Comparison of ENCODE assay signal across 7 mouse cellular contexts in genomic region chr15:89548837-89549236, GRCm38 (mm10). TPM values are rescaled to one million over a fixed set of nuclear protein-coding genes. Genes with fewer than 3 reads are reported as not detected.
DNase-seq lines count a peak whose midpoint lies in the region; ATAC-seq and TF ChIP-seq lines count a peak whose summit lies in the region.

No protein-coding gene starts in this region.

- no peaks in the 10 kb centered on the region for H3K36me3 ChIP-seq in intestine, embryonic 16.5 days (ENCODE audit: control insufficient read depth, insufficient read depth, low read length)

- no peaks in the 10 kb centered on the region for H3K9me3 ChIP-seq in intestine, embryonic 16.5 days (ENCODE audit: control insufficient read depth, low read length)

- no peak for TF ChIP-seq CTCF in layer of hippocampus, adult 2 months (conservative IDR thresholded peaks at IDR 0.05)

- DNase-seq in layer of hippocampus, adult 2 months (ENCODE audit: low spot score in 2 of 2) = no peak
- DNase-seq in layer of hippocampus, adult 9-10 months (ENCODE audit: low spot score) = no peak
- peak; percentile 92 for DNase-seq in brain, adult 2 months (ENCODE audit: low read depth, low spot score)
- peak; percentile 88 to 95 for DNase-seq in cerebellum, postnatal 36 days
- no peak for DNase-seq in thymus, postnatal 36 days
- DNase-seq in embryo, embryonic 9.5 days (ENCODE audit: extremely low spot score) = no peak

- ATAC-seq in intestine, embryonic 16.5 days = 0 out of 2 replicates have a peak, but pooled peaks have one; percentile 21

- H3K9ac ChIP-seq in intestine, embryonic 16.5 days (ENCODE audit: low read depth, low read length) = no peak overlapping the region

- no peaks in the 10 kb centered on the region for H3K4me1 ChIP-seq in intestine, embryonic 16.5 days (ENCODE audit: control insufficient read depth, insufficient read depth, low read length)

- H3K4me3 ChIP-seq in layer of hippocampus, adult 2 months = peak overlapping the region; percentile 29
- no peak overlapping the region for H3K4me3 ChIP-seq in intestine, embryonic 16.5 days (ENCODE audit: low read length)

- H3K27ac ChIP-seq in layer of hippocampus, adult 2 months = no peak overlapping the region; the same call in 1 of the 2 replicates
- H3K27ac ChIP-seq in intestine, embryonic 16.5 days (ENCODE audit: low read length) = no peak overlapping the region

- 49% methylated on average over 11 of the region's 11 CpGs for WGBS in intestine, embryonic 16.5 days

- peaks cover 17% of the 10 kb centered on the region; the same call in 1 of the 2 replicates for H3K27me3 ChIP-seq in intestine, embryonic 16.5 days (replicated peaks; ENCODE audit: control insufficient read depth, insufficient read depth, low read length)

- H3K4me2 ChIP-seq in intestine, embryonic 16.5 days (ENCODE audit: low read depth, low read length) = 0 out of 2 replicates have a peak overlapping the region, but pooled peaks have one; percentile 54

RNA-seq across cellular contexts. Expression of gene Acr, which starts 19.3 kb away (rescaled TPM):
- total RNA-seq in layer of hippocampus, adult 2 months (2021) = 1 to 10 TPM in 1 of 2 experiments, under 1 TPM in 1; 0.92 to 1.3 TPM
- polyA plus RNA-seq in intestine, embryonic 16.5 days (2015; fragmentation: Nextera tagmentation; extraction: Ambion mirVana) = 0.11 and 0.13 TPM in 2 replicates

RNA-seq across cellular contexts. Expression of gene Rabl2, which starts 42.9 kb away (rescaled TPM):
- 10 to 100 TPM; 29.6 to 29.9 TPM for total RNA-seq in layer of hippocampus, adult 2 months (2021)
- 23.4 and 24.1 TPM in 2 replicates for polyA plus RNA-seq in intestine, embryonic 16.5 days (2015; fragmentation: Nextera tagmentation; extraction: Ambion mirVana)

RNA-seq across cellular contexts. Expression of gene Shank3, which starts 49.4 kb away (rescaled TPM):
- total RNA-seq in layer of hippocampus, adult 2 months (2021) = 100 to 1,000 TPM; 243 to 251 TPM
- polyA plus RNA-seq in intestine, embryonic 16.5 days (2015; fragmentation: Nextera tagmentation; extraction: Ambion mirVana) = 0.70 and 0.80 TPM in 2 replicates

Comparison
In these comparisons a context has a peak if more than half of its experiments do, and no peak if none do; other contexts are left out.
1. DNase-seq: peak in brain, adult 2 months (single experiment) and cerebellum, postnatal 36 days (2 of 2); none in layer of hippocampus, adult 2 months (0 of 2), layer of hippocampus, adult 9-10 months (single experiment), thymus, postnatal 36 days (0 of 2) and embryo, embryonic 9.5 days (single experiment).